Mouse (Mus musculus) 3134 (cell line): ENCODE data around the gene Trpm8.
A peak's percentile ranks its signal among the peaks of the same experiment; 100 is the strongest.

Experiments
- DNase-seq: peaks from one replicate; pipeline ENCODE4 v3.0.0-alpha.2; 2011; ENCODE audit warnings: low spot score; ENCODE audit not compliant: insufficient read length; ENCODE audit errors: extremely low read depth

The Trpm8 gene

DNA sequence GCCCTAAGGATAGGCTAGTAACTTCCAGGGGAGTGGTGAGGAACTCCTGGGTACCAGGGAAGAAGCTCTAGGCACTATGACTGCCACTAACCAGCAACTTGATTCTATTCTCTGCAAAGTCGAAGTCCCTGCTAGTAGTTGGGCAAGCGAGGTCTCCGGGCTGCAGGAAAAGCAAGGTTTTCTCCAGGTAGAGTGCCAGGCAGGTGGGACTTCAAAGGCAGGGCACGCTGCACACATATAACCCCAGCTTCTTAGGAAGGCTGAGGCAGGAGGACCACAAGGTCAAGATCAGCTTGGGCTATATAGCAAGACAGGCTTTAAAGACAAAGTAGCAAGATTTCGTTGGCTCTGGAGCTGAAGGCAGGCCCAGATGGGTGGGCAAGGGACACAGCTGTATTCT lies 13.7 kb upstream of the Trpm8 start:
- DNase-seq = no peak

DNA sequence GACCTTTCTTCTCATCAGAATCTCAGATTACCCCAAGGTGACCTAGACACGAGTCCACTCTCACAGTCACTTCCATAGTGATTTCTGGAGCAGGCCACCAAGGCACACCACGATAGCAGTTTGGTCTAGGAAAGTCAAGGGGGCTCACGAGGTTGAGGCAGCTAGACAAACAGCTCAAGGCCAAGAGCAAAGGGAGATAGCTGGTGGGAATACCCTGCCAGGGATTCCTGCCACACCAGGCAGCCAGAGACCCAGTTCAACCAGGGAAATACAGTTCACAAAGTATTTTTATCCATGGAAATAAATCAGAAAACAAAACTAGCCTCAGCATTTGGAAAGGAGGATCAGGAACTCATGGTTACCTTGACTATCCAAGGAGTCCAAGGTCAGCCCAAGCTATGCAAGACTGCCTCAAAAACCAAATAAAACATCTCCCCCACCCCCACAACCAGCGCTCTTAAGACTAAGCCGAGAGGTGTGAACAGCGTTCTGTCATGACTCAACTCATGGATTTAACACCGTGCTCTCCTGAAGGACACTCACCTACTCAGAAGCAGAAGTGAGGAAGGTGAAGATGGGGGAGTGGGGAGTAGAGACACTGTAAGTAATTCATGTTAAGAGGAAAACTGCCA lies 13.1 kb upstream of the Trpm8 start:
- DNase-seq = no peak

DNA sequence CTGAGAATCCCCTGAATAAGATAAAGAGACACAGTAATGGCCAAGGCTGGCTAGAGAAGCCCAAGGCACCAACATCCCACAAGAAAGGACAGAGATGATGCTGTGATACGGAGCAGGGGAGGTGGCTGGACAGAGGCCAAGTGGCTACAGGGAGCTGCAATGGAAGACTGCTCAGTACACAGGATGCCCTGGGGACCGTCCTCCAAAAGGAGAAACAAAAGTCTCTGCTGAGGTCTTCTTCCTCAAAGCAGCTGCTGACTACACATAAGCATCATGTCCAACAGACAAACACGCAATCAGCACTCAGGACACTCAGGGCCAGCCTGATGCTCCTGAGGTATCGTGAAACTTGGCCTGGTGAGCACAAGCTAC lies 12.6 kb upstream of the Trpm8 start:
- no peak for DNase-seq

DNA sequence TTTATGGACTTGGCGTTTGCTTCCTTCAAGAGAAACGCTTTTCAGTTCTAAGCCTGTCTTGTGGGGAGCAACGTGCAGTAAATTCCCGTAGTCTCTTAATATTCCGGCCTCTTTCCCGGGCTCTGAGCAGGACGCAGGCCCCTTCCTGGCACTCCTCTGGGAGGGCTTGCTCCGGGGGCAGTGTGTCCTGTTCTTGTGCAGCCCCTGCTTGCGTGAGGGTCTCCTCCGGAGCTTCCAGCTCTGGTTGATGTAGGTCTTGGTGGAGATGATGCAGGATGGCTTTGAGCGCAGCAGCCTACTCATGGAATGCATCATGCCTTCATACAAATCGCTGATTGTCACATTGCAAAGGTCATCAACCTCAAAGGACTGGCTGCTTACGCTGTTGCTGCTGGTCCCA lies 11.3 kb upstream of the Trpm8 start:
- no peak for DNase-seq

DNA sequence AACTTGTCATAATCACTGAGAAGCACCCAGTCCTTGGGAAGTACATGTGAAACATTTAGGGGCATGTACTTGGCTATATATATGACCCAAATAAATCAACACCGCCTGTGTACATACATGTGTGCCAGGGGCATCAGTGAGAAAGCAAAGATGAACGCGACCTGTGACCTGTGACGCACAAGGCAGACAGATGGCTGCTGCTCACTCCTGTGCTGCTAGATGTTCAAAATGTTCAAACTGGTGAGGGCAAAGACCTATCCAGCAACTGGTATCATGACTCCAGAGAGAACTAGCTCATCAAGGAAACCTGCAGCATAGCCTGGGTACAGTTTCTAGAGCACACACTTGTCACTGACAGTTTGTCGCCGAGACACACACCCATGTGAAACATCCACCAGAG lies 10.0 kb upstream of the Trpm8 start:
- DNase-seq = no peak

DNA sequence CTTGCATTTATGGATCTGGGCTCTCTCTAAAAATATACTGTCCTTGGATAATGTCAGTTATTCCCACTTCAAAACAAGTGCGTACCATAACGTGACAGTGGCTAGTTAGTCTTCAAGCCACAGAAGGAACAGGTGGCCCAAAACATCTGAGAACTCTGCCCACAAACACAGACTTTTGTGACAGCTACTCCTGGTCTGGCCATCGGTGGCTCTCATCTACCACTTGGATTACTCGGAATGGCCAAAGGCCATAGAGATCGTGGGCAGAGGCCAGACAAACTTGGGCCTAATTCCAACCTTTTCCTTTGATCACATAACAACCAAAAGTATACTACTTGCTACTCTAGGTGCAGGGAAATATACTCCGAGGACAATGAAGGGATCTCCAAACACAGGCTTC lies 9.4 kb upstream of the Trpm8 start:
- no peak for DNase-seq

DNA sequence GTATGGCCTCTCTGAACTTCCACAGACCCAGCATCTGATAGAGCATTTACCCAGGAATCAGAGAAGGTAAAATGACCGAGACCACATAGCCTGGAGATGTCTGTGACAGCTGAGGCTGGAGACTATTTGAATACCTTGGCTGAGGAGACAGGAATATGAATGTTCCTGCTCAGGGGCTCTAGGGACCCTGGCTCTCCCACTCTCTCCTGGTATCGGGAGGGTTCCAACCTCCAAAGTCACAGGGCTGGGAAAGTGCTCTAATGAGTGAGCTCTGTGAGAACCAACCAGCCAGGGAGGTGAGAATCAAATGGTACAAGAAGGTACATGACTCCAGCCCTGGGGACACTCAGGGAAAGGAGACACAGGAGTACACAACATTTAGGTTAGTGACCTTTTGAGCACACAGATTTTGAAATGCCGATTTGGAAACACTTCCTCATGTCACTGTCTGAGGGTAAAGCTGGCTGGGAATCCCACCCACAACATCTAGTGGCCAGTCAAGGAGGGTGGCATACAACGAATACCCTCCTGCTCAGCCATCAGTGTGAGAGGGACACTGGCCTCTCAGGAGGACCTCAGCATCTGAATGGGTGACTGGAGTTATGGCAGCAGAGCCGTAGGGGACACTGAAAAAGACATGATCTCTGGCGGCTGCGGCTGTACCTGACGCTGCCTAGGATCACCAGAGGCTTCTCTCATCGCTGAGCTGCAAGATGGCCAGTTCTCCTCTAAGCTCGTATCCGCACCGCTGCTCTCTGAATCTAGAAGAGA lies 7.7 kb upstream of the Trpm8 start:
- no peak for DNase-seq

DNA sequence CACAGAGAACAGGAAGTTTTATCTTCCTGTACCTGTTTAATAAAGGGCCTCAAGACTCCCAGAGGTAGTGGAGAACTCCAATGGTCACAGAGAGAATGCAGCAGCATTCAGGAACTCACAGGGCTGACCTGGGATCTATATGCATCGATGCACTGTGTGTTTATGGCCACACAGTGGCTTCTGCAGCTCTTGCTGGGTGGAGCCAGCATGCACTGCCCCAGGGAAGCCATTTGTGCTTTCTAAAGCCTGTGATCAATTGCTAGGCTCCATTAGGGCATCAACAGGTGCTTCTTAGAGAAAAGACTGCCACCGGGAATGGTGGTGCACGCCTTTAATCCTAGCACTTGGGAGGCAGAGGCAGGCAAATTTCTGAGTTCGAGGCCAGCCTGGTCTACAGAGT lies 4.6 kb upstream of the Trpm8 start:
- DNase-seq = no peak

DNA sequence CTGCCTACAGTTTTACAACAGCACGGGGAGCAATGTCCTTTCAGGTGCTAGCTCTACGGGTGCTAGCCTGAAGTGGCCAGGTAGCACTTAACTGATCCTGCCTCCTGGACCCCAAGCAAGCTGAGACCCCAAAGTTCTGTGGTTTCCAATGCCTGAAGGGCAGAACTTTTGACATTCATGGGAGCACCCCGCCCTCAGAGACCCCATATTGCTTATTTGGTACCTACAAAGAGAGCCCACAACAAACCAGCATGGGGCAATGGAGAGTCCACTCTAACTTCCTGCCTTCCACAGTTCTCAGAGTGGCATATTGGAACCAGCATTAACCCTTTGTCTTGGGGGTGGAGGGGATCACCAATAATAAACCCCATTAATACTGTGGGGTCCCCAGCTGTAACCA lies 4.1 kb upstream of the Trpm8 start:
- no peak for DNase-seq

DNA sequence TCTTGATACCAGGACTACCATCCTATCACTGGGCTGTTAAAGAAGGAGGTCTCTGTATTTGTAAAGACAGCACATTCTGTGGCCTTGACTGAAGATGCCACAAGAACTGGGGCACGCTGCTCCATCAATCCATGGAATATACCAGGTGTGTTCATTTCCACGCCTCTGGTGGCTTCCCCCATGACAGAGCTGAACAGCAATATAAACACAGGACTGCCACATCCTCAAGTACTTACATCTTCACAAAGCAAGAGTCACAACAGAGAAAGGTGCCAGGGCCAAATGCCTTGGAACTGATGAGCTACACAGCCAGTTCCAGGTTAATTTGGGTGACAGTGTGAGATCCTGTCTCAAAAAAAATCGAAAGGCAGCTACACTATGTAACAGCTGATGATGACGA lies 3.6 kb upstream of the Trpm8 start:
- no peak for DNase-seq

DNA sequence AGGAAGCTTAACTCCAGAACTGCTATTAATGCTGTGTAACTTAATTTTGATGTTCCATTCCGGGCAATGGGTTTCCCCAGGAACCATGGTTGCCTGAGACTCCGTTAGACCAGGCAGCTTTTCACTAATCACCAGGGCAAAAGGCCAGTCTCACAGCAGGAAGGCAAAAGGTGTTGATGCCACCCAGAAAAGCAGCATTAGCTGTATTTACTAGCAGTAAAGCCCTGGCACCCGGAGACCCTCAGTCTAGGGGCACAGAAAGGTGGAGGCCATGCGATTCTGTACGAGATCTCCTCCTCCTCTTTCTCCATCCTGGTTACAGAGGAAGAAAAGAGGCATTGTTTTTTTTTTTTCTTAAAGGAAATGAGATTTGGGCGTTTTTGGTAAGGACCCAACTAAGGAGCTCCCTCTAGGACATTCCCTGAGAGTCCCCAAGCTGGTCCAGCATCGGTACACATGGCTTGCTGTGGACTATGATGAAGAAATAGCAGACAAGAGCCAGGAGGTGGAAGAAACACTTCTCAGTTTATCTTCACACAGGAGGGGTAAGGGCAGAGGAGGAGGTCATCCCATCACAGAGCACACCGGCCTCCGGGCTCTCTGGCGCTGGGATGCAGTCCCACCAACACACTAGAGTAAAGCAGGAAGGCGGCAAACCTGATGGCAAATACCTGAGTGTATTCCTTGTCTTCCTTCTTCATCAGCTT lies 2.9 kb upstream of the Trpm8 start:
- DNase-seq = no peak

DNA sequence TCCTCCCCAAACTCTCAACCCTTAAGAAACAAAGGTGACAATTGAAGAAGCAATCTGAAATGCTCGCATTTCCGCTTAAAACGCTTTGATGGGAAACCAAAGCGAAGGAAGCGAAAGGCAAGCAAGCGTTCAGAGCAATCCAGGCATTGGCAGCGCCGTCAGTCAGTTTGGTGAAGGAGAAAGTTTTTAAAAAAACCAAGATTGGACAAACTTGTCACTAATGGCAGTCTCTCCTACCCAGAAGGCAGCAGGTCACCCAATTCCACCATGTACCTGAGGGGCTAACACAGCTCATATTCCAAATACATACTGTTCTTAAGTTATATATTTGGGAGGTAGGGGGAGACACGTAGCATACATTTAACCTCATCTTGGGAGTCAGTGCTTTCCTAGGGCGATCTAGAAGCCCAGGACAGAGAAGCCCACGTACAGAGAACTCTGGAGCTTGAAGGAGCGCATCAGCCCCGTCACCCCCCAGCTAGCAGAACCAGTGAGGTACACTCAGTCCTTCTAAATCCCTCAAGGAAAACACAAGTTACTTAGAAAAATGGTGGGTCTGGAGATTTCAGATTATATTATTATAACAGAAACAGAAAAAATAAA lies 2.3 kb upstream of the Trpm8 start:
- DNase-seq = no peak

DNA sequence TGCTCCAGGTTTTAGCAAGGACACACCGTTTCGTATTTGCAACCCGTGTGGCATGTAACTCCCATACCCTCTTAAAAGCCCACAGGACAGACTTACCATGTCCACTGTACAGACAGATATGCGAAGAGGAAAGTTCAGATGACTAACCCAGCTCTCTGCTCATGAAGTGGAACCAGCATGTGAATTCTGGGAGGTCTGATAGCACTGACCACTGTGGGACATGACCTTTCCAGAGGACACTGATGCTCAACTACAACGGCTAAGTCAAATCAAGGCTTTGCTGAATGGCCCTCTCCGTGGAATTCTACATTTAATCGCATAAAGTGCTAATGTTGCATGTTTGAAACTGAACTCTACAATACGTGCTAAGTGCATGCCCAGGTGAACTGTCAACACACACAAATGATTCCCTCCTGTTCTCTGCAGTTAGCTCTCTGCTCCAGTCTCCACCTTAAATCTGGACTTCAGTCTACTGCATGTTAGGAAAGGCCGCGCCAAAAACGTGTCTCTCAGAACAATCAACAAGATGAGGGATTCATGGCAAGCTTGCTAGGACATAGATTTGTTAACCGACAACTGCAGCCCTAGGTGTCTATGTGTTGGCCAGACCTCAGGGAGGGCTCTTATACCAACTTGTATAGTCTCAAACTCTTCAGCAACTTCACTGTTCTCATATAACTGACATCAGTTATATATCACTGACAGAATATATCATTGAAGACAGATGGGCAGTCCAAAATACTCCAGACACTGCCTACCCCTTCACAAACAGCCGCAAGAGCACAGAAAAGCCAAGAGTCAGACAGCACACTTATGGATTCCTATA lies 1.6 kb upstream of the Trpm8 start:
- no peak for DNase-seq

DNA sequence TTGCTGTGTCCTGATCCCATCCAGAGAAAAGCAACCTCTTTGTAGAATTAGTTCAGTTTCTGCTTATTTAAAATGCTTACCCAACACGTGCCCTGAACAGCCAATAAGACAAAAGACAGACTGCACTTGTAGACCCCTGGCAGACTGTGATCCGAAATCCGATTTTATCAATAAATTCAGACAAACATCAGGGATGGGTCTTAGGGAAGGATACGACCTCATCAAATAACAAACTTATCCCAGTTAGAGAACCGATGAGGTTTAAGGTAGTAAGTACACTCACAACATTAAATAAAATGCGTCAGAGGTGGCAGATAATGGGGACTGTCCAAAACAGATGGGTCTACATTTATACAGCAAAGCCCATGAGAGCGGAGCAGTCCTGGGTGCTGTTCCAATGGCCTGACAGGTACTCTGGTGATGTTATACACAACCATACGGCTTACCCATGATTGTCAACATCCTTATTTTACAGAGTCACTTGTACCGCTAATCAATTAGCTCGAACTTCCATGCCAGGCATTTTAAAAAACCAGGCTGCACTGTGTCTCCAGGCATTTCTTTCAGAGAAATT lies 850 bp upstream of the Trpm8 start:
- DNase-seq = no peak

DNA sequence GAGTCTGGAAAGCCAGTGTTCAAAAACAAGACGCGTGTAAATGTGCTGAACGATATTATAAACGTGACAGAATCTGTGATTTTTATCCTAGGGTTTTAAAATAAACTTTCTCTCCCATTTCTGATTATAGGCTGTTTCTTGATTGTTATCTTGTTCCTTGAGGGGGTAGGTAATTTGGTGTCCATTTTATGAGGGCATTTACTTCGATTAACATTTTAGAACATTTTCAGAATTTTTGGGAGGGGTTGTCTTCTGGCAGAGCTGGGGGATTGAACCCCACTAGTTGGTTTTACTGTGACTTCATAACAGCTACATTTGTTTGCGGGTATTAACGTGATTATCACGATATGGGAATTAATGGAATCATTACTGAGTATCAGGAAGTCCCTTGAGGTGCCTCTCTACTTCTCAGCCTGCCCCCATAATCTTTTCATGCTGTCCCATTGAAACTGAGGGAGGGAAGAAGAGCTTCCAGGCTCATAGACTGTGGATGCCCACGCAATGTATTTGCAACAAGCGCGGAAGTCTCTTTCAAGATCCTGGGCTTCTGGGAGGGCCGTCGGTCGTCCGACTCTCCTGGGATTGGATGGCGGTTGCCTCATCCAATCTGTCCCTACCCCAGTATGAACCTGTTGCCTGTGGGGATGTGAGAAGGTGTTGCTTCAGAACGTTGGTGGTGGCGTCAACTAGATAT lies 504 bp downstream of the Trpm8 start:
- peak; percentile 52 for DNase-seq

DNA sequence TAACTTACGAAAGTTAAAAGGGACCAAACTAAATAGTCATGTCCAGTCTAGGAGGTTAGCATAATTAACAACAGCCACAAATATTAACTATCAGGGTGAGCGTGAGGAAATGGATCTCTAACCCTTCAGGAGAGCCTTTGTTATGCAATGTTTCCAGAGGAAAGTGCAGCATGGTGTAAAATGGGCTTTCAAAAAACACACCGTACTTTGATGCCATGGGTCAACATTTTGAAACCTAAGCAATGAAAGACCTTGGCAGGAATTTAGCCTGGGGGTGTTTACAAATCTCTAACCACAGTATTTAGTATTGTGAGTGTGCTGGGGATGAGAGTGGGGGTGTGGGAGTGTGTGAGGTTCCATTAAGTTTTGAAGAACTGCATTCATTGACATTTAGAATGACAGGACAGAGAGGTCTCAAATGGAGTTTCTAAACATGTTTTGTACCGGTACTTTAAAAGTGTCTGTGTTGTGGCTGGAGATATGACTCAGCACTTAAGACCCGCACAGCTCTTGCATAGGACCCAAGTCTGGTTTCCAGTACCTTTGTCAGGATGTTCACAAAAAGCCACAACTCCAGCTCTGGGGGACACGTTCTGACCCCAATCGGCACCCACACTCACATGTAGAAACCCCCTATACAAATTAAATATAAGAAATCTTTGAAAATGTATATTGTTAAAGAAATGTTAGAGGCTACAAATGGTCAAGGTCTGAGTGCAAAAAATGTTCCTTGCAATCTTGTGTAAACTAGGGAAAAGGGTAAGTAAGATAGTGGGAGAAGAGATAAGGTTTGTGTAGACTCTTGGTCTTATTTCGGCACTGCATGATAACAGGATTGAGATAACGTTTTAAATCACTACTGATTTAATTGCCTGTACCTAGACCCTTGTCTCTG lies 1.9 kb downstream of the Trpm8 start:
- DNase-seq = no peak

DNA sequence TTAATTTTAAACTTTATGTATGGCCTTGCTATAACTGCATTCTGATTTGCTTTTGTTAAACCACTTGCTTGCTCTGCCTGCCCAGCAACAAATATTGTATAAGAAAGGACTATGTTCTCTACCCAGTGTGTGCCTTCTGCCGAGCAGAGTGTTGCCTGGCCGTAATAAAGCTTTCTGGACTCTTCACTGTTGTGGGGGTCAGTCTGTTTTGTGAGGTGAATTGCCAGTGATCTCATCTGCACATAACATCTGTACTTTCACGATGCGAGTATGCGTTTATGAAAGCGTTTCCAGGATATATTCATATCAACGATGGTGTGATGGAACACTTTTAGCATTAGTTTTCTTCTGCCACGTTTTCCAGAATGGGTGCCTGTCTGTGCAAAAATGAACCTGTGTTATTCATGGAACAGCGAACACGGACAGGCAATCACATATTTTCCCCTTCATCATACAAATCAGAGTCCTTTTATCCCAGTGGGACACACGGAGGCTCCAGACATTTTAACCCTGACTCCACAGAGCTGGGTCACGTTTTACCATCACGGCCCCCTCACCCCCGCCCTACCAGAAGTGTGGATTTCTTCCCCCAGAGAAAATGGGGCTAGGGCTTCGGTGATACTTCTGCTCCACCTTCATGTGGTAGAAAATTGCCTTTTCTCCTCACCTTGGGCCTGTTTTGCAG lies 2.7 kb downstream of the Trpm8 start:
- DNase-seq = no peak

DNA sequence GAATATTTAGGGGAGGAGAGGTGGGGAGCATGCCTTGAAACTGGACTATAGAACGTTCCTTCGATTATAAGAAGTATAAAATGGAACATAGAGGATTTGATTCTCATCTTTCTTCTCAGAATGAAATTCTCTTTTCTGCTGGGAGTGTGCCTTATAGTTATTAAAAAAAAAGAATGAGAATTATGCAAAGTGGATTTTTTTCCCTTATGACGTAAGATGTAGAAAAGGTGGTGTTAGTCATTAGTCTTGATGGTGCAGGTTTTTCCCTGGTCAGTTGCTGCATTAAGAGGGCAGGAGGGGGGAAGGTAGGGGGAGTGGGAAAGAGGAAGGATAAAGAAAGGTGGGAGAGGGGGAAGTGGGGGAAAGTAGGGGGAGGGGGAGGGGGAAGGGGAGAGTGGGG lies 4.8 kb downstream of the Trpm8 start:
- DNase-seq = no peak
